Mouse (Mus musculus): ENCODE data around the gene Tmcc3. TPM values are rescaled to one million over a fixed set of nuclear protein-coding genes. Genes with fewer than 3 reads are reported as not detected.

Tmcc3 gene
- total RNA-seq, 2 experiments from 2014 or later, result 43.9 to 44.3 TPM

GRCm38 (mm10) chr10:94631541-94632113, 319.9 kb downstream of the Tmcc3 start:
- TF ChIP-seq CTCF (conservative IDR thresholded peaks at IDR 0.05), result no peak
- DNase-seq (ENCODE audit: low spot score in 2 of 2), result no peak
- Histone ChIP-seq H3K27ac (no peak overlapping the region), H3K4me3 (no peak overlapping the region)

- no peak for DNase-seq (ENCODE audit: low spot score in 2 of 2)
- Histone ChIP-seq H3K27ac (no peak overlapping the region), H3K4me3 (no peak overlapping the region)
- TF ChIP-seq CTCF (conservative IDR thresholded peaks at IDR 0.05), result no peak
Measured at GRCm38 (mm10) chr10:94632245-94632644, 320.5 kb downstream of the Tmcc3 start.

- no peak for DNase-seq (ENCODE audit: low spot score in 2 of 2)
- no peak overlapping the region for H3K4me3 ChIP-seq
- H3K27ac ChIP-seq, result no peak overlapping the region
- TF ChIP-seq CTCF (conservative IDR thresholded peaks at IDR 0.05), result no peak
Measured at GRCm38 (mm10) chr10:94638599-94638998, 326.9 kb downstream of the Tmcc3 start.

- DNase-seq (ENCODE audit: low spot score in 2 of 2), result no peak
- TF ChIP-seq CTCF (conservative IDR thresholded peaks at IDR 0.05), result no peak
- no peak overlapping the region for H3K27ac ChIP-seq
- no peak overlapping the region for H3K4me3 ChIP-seq
Measured at GRCm38 (mm10) chr10:94639281-94639680, 327.5 kb downstream of the Tmcc3 start.

GRCm38 (mm10) chr10:94640067-94640466, 328.3 kb downstream of the Tmcc3 start:
- DNase-seq (ENCODE audit: low spot score in 2 of 2), result no peak
- Histone ChIP-seq H3K27ac (no peak overlapping the region), H3K4me3 (no peak overlapping the region)
- no peak for TF ChIP-seq CTCF (conservative IDR thresholded peaks at IDR 0.05)

Small RNAs within 50 kb of the gene (microRNA-seq; reads per million reads assigned to microRNA genes)
- gene Mir7211, result 0.32 to 0.37 reads per million in 2 experiments

Other genes starting within 250 kb of the Tmcc3 start
- gene Nr2c1, start 163.9 kb upstream of the Tmcc3 start, total RNA-seq (2021), result 10 to 100 TPM in 1 of 2 experiments, 1 to 10 TPM in 1; 8.9 to 10.1 TPM
- gene Ndufa12, start 113.2 kb upstream of the Tmcc3 start, total RNA-seq (2021), result 100 to 1,000 TPM; 249 to 253 TPM
- not detected for gene Gm4792, start 13.2 kb upstream of the Tmcc3 start, total RNA-seq (2021)